Mouse (Mus musculus): ENCODE data around the gene Rspry1.

DNA sequence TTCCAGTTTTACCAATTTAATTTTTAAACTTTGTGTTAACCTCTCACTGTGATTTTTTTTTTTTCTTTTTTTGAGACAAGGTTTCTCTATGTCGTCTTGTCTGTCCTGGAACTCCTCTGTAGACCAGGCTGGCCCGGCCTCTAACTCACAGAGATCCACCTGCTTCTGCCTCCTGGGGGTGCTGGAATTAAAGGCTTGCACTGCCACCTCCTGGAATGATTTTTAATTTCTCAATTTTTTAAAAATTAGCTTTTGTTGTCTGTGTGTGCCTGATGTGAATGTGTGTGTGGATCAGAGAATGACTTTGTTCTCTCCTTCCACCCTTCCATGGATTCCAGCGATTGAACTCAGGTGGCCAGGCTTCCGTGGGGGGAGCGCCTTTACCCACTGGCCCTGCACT, 5.3 kb downstream of the Rspry1 start:
- peak; percentile 44 for TF ChIP-seq CTCF (IDR thresholded peaks at IDR 0.05; ENCODE audit: low read depth, low read length)
- no peak for TF ChIP-seq POLR2A (IDR thresholded peaks at IDR 0.05; ENCODE audit: borderline replicate concordance, low read depth, low read length)

Measured in bone marrow macrophage, adult 2 months (primary cell).